Comparison of ENCODE assay signal across 19 mouse cellular contexts in the genomic region with DNA sequence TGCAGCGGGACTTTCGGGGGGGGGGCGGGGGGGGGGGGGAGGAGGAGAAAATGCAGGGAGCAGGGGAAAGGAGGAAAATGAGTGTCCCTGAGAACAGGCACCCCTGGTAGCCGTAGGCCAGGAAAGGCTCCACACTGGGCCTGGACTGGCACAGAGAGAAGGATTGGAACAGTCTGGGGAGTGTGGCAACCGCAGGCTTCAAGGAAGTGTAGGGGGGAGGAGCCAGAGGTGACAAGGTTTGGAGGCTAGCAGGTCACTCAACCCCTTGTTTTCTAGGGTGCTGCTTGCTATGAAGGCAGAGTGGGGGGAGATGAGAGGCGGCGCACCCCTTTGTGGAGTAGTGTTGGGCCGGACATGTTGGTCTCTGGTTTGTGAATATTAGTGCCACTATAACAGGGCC.
DNase-seq lines count a peak whose midpoint lies in the region; ATAC-seq and TF ChIP-seq lines count a peak whose summit lies in the region.
"Had no signal": no experiment of that assay in that cellular context is flagged by ENCODE, and none has a peak within 500 bp of the region (broad histone marks: within the 10 kb centered on the region; RNA-seq: fewer than 3 reads in every experiment).

No protein-coding gene starts in this region.

- no peaks in the 10 kb centered on the region for H3K9me3 ChIP-seq in lung, postnatal 0 days (ENCODE audit: low read length)
- H3K9me3 ChIP-seq: embryonic facial prominence, embryonic 13.5 days; forebrain, embryonic 12.5 days; heart, embryonic 15.5 days; hindbrain, embryonic 15.5 days had no signal

- H3K27ac ChIP-seq in cerebellum, adult 2 months (ENCODE audit: insufficient read depth, low read length), result peak overlapping the region; percentile 88
- H3K27ac ChIP-seq in heart, adult 2 months, result peak overlapping the region; percentile 18
- H3K27ac ChIP-seq in lung, postnatal 0 days (ENCODE audit: low read length), result no peak overlapping the region
- H3K27ac ChIP-seq: embryonic facial prominence, embryonic 13.5 days; forebrain, embryonic 12.5 days; hindbrain, embryonic 15.5 days had no signal

- peak overlapping the region; percentile 29 for H3K4me3 ChIP-seq in cerebellum, adult 2 months (replicated peaks; ENCODE audit: insufficient read depth, low read depth, low read length)
- H3K4me3 ChIP-seq in heart, adult 2 months, result no peak overlapping the region
- H3K4me3 ChIP-seq in lung, postnatal 0 days (ENCODE audit: low read depth, low read length), result no peak overlapping the region
- H3K4me3 ChIP-seq: embryonic facial prominence, embryonic 13.5 days; forebrain, embryonic 12.5 days; heart, embryonic 15.5 days; hindbrain, embryonic 15.5 days had no signal

- DNase-seq in cerebellum, adult 2 months, result peak; percentile 50 to 61
- DNase-seq in cerebellum, adult 11 months, result no peak
- DNase-seq in heart, adult 2 months, result no peak
- no peak for DNase-seq in heart, postnatal 10 days
- peak; percentile 40 for DNase-seq in lung, postnatal 0 days (ENCODE audit: low spot score)
- DNase-seq in lung, postnatal 10 days, result no peak
- no peak for DNase-seq in left cerebral cortex, adult 11 months (ENCODE audit: low spot score)
- DNase-seq: adrenal gland, postnatal 14 days; gastrocnemius, postnatal 25 days; heart, postnatal 36 days; kidney, adult 2 months had no signal

- no peak for TF ChIP-seq CTCF in cerebellum, adult 2 months (IDR thresholded peaks at IDR 0.05; ENCODE audit: borderline replicate concordance, insufficient read depth, low read depth, low read length)
- no peak for TF ChIP-seq CTCF in heart, adult 2 months (IDR thresholded peaks at IDR 0.05)
- no peak for TF ChIP-seq CTCF in lung, postnatal 0 days (IDR thresholded peaks at IDR 0.05)

- peaks cover 38% of the 10 kb centered on the region for H3K4me1 ChIP-seq in cerebellum, adult 2 months (ENCODE audit: control insufficient read depth, insufficient read depth, low read length)
- peaks cover 16% of the 10 kb centered on the region for H3K4me1 ChIP-seq in heart, adult 2 months (ENCODE audit: control insufficient read depth, insufficient read depth, low read length)
- H3K4me1 ChIP-seq in lung, postnatal 0 days (ENCODE audit: insufficient read depth, low read depth, low read length), result peaks cover 23% of the 10 kb centered on the region; the same call in 1 of the 2 replicates

- H3K27me3 ChIP-seq in cerebellum, adult 2 months (ENCODE audit: control insufficient read depth, insufficient read depth, low read length), result no peaks in the 10 kb centered on the region
- H3K27me3 ChIP-seq in heart, adult 2 months (ENCODE audit: control insufficient read depth, insufficient read depth, low read length), result no peaks in the 10 kb centered on the region
- H3K27me3 ChIP-seq in lung, postnatal 0 days (replicated peaks; ENCODE audit: insufficient read depth, low read length), result no peaks in the 10 kb centered on the region
- H3K27me3 ChIP-seq: embryonic facial prominence, embryonic 13.5 days; forebrain, embryonic 12.5 days; heart, embryonic 15.5 days; hindbrain, embryonic 15.5 days; Patski had no signal

- ATAC-seq in lung, postnatal 0 days, result peak; percentile 34; the same call in 1 of the 2 replicates
- ATAC-seq in megakaryocyte progenitor cell, adult 5-6 weeks (replicated peaks; ENCODE audit: poor library complexity), result 0 out of 2 replicates have a peak, but pooled peaks have one; percentile 50
- ATAC-seq: activated CD4-positive, CD25-positive, alpha-beta regulatory T cell, adult 4 months; intestine, embryonic 16.5 days; Patski had no signal

- H3K36me3 ChIP-seq in heart, adult 2 months (ENCODE audit: control insufficient read depth, insufficient read depth, low read length), result no peaks in the 10 kb centered on the region
- no peaks in the 10 kb centered on the region for H3K36me3 ChIP-seq in lung, postnatal 0 days (ENCODE audit: insufficient read depth, low read length)
- H3K36me3 ChIP-seq: heart, embryonic 15.5 days; hindbrain, embryonic 15.5 days had no signal

- 51% methylated on average over 5 of the region's 8 CpGs for WGBS in cerebellum, adult 2 months
- WGBS in heart, adult 2 months, result 80% methylated on average over 5 of the region's 8 CpGs
- 82% methylated on average over 5 of the region's 8 CpGs for WGBS in lung, postnatal 0 days

- H3K9ac ChIP-seq in heart, adult 2 months (ENCODE audit: low read depth, low read length), result no peak overlapping the region
- H3K9ac ChIP-seq in lung, postnatal 0 days (replicated peaks; ENCODE audit: low read depth), result no peak overlapping the region
- H3K9ac ChIP-seq: embryonic facial prominence, embryonic 13.5 days; forebrain, embryonic 12.5 days; heart, embryonic 15.5 days; hindbrain, embryonic 15.5 days had no signal

- no peak for TF ChIP-seq POLR2A in cerebellum, adult 2 months (IDR thresholded peaks at IDR 0.05; ENCODE audit: borderline replicate concordance, insufficient read depth, low read length)
- no peak for TF ChIP-seq POLR2A in heart, adult 2 months (IDR thresholded peaks at IDR 0.05; ENCODE audit: insufficient read depth, low read depth, low read length)

- peaks cover 8% of the 10 kb centered on the region for H3K79me2 ChIP-seq in heart, adult 2 months (replicated peaks; ENCODE audit: control insufficient read depth, insufficient read depth, low read length)

- no peak overlapping the region for H3K4me2 ChIP-seq in lung, postnatal 0 days (replicated peaks; ENCODE audit: low read depth, low read length)
- H3K4me2 ChIP-seq: embryonic facial prominence, embryonic 13.5 days; forebrain, embryonic 12.5 days; heart, embryonic 15.5 days; hindbrain, embryonic 15.5 days had no signal

- TF ChIP-seq EP300 in heart, adult 2 months (IDR thresholded peaks at IDR 0.05; ENCODE audit: insufficient read depth, low read depth, low read length), result no peak
- TF ChIP-seq EP300 in lung, postnatal 0 days (IDR thresholded peaks at IDR 0.05), result no peak

- intact Hi-C loops in heart, adult 2 months (cut with DNase I), result no loop called here
- intact Hi-C loops in heart, postnatal 10 days (cut with DNase I), result no loop called here

Comparison
In these comparisons a context has a peak if more than half of its experiments do, and no peak if none do; other contexts are left out.
1. DNase-seq: peak in cerebellum, adult 2 months (2 of 2) and lung, postnatal 0 days (single experiment); none in cerebellum, adult 11 months (single experiment), heart, adult 2 months (0 of 2), heart, postnatal 10 days (0 of 2), lung, postnatal 10 days (single experiment) and left cerebral cortex, adult 11 months (single experiment).